Mouse (Mus musculus) cerebellum, adult 2 months (tissue): ENCODE data around the gene Pelo.

Source experiments
- CTCF ChIP-seq: fragments of 200-500 bp; IDR thresholded peaks from 2 replicates; pipeline ENCODE4 v1.5.1; 2011; ENCODE audit warnings: low read depth, mild to moderate bottlenecking, control low read depth, low read length, moderate library complexity, borderline replicate concordance; ENCODE audit not compliant: insufficient read depth
- POLR2A ChIP-seq: fragments of 200-500 bp; IDR thresholded peaks from 2 replicates; pipeline ENCODE4 v1.6.1; 2011; ENCODE audit warnings: low read length, control low read depth, borderline replicate concordance; ENCODE audit not compliant: insufficient read depth

- TF ChIP-seq CTCF (no peak), POLR2A (no peak)
These were observed 37.8 kb upstream of the Pelo start for GRCm38 (mm10) chr13:115127826-115128225.
